Mouse (Mus musculus): Measurements from ENCODE around the gene Gzmm. TPM values are rescaled to one million over a fixed set of nuclear protein-coding genes. Genes with fewer than 3 reads are reported as not detected.
A peak's percentile ranks its signal among the peaks of the same experiment; 100 is the strongest.

Gzmm gene
- polyA plus RNA-seq, 1 experiment from 2014 or later: 0.45 TPM

GRCm38 (mm10) chr10:79682916-79683582, 5.8 kb upstream of the Gzmm start:
- no peak for ATAC-seq (ENCODE audit: insufficient number of reproducible peaks, low FRiP score, low TSS enrichment, low read depth)
- Histone ChIP-seq H3K27ac (replicated peaks; ENCODE audit: low read depth, low read length) (no peak overlapping the region; the same call in 1 of the 2 replicates), H3K9ac (ENCODE audit: low read length) (peak overlapping the region; percentile 79), H3K4me1 (ENCODE audit: control insufficient read depth, insufficient read depth, low read length) (peaks cover 12% of the 10 kb centered on the region), H3K4me3 (ENCODE audit: low read depth, low read length) (peak overlapping the region; percentile 81), H3K36me3 (ENCODE audit: control insufficient read depth, insufficient read depth, low read length) (peaks cover 22% of the 10 kb centered on the region), H3K4me2 (ENCODE audit: low read depth, severe bottlenecking) (peak overlapping the region; percentile 85), H3K9me3 (ENCODE audit: control insufficient read depth, low read length) (no peaks in the 10 kb centered on the region), H3K27me3 (ENCODE audit: control insufficient read depth, insufficient read depth, low read length) (no peaks in the 10 kb centered on the region)
- WGBS: 9% methylated on average over 10 of the region's 10 CpGs
- peak; percentile 78 for DNase-seq (ENCODE audit: low spot score)

- no peak overlapping the region for H3K27ac ChIP-seq (replicated peaks; ENCODE audit: low read depth, low read length)
- WGBS: 90% methylated on average over 6 of the region's 6 CpGs
- peak overlapping the region; percentile 79; the same call in 1 of the 2 replicates for H3K9ac ChIP-seq (ENCODE audit: low read length)
These were observed 4.8 kb upstream of the Gzmm start for GRCm38 (mm10) chr10:79683726-79684640.

GRCm38 (mm10) chr10:79684770-79685600, 3.8 kb upstream of the Gzmm start:
- 93% methylated on average over 25 of the region's 25 CpGs for WGBS
- H3K9me3 ChIP-seq (ENCODE audit: control insufficient read depth, low read length): no peaks in the 10 kb centered on the region
- DNase-seq (ENCODE audit: low spot score) (no peak), ATAC-seq (ENCODE audit: insufficient number of reproducible peaks, low FRiP score, low TSS enrichment, low read depth) (no peak)
- no peak overlapping the region for H3K27ac ChIP-seq (replicated peaks; ENCODE audit: low read depth, low read length)
- H3K4me2 ChIP-seq (ENCODE audit: low read depth, severe bottlenecking): no peak overlapping the region
- H3K27me3 ChIP-seq (ENCODE audit: control insufficient read depth, insufficient read depth, low read length): no peaks in the 10 kb centered on the region
- no peak overlapping the region for H3K4me3 ChIP-seq (ENCODE audit: low read depth, low read length)
- peaks cover 28% of the 10 kb centered on the region for H3K36me3 ChIP-seq (ENCODE audit: control insufficient read depth, insufficient read depth, low read length)
- H3K9ac ChIP-seq (ENCODE audit: low read length): no peak overlapping the region
- peaks cover 12% of the 10 kb centered on the region for H3K4me1 ChIP-seq (ENCODE audit: control insufficient read depth, insufficient read depth, low read length)

More at GRCm38 (mm10) chr10:79683726-79684640, 4.8 kb upstream of the Gzmm start:
- Histone ChIP-seq H3K36me3 (ENCODE audit: control insufficient read depth, insufficient read depth, low read length) (peaks cover 27% of the 10 kb centered on the region), H3K4me3 (ENCODE audit: low read depth, low read length) (no peak overlapping the region; the same call in 1 of the 2 replicates), H3K9me3 (ENCODE audit: control insufficient read depth, low read length) (no peaks in the 10 kb centered on the region), H3K4me2 (ENCODE audit: low read depth, severe bottlenecking) (peak overlapping the region; percentile 85), H3K27me3 (ENCODE audit: control insufficient read depth, insufficient read depth, low read length) (no peaks in the 10 kb centered on the region), H3K4me1 (ENCODE audit: control insufficient read depth, insufficient read depth, low read length) (peaks cover 12% of the 10 kb centered on the region)
- no peak for ATAC-seq (ENCODE audit: insufficient number of reproducible peaks, low FRiP score, low TSS enrichment, low read depth)
- DNase-seq (ENCODE audit: low spot score): no peak

- H3K9ac ChIP-seq (ENCODE audit: low read length): no peak overlapping the region
- DNase-seq (ENCODE audit: low spot score) (no peak), ATAC-seq (ENCODE audit: insufficient number of reproducible peaks, low FRiP score, low TSS enrichment, low read depth) (no peak)
- H3K27me3 ChIP-seq (ENCODE audit: control insufficient read depth, insufficient read depth, low read length): no peaks in the 10 kb centered on the region
- WGBS: 77% methylated on average over 2 of the region's 2 CpGs
- 0 out of 2 replicates have a peak overlapping the region, but pooled peaks have one; percentile 2 for H3K4me2 ChIP-seq (ENCODE audit: low read depth, severe bottlenecking)
- no peak overlapping the region for H3K4me3 ChIP-seq (ENCODE audit: low read depth, low read length)
- H3K9me3 ChIP-seq (ENCODE audit: control insufficient read depth, low read length): no peaks in the 10 kb centered on the region
- peaks cover 28% of the 10 kb centered on the region for H3K36me3 ChIP-seq (ENCODE audit: control insufficient read depth, insufficient read depth, low read length)
- no peak overlapping the region for H3K27ac ChIP-seq (replicated peaks; ENCODE audit: low read depth, low read length)
- H3K4me1 ChIP-seq (ENCODE audit: control insufficient read depth, insufficient read depth, low read length): peaks cover 7% of the 10 kb centered on the region
These were observed 2.6 kb upstream of the Gzmm start for GRCm38 (mm10) chr10:79686219-79686618.

- ATAC-seq (ENCODE audit: insufficient number of reproducible peaks, low FRiP score, low TSS enrichment, low read depth) (no peak), DNase-seq (ENCODE audit: low spot score) (no peak)
- Histone ChIP-seq H3K4me1 (ENCODE audit: control insufficient read depth, insufficient read depth, low read length) (peaks cover 7% of the 10 kb centered on the region), H3K9ac (ENCODE audit: low read length) (no peak overlapping the region), H3K27ac (replicated peaks; ENCODE audit: low read depth, low read length) (no peak overlapping the region), H3K27me3 (ENCODE audit: control insufficient read depth, insufficient read depth, low read length) (no peaks in the 10 kb centered on the region), H3K4me2 (ENCODE audit: low read depth, severe bottlenecking) (no peak overlapping the region), H3K36me3 (ENCODE audit: control insufficient read depth, insufficient read depth, low read length) (peaks cover 28% of the 10 kb centered on the region), H3K4me3 (ENCODE audit: low read depth, low read length) (no peak overlapping the region), H3K9me3 (ENCODE audit: control insufficient read depth, low read length) (no peaks in the 10 kb centered on the region)
- 100% methylated on average over 1 of the region's 1 CpGs for WGBS
These were observed 2.1 kb upstream of the Gzmm start for GRCm38 (mm10) chr10:79686691-79687090.

GRCm38 (mm10) chr10:79687513-79687912, 1.3 kb upstream of the Gzmm start:
- no peaks in the 10 kb centered on the region for H3K27me3 ChIP-seq (ENCODE audit: control insufficient read depth, insufficient read depth, low read length)
- H3K27ac ChIP-seq (replicated peaks; ENCODE audit: low read depth, low read length): no peak overlapping the region
- H3K4me1 ChIP-seq (ENCODE audit: control insufficient read depth, insufficient read depth, low read length): peaks cover 7% of the 10 kb centered on the region
- ATAC-seq (ENCODE audit: insufficient number of reproducible peaks, low FRiP score, low TSS enrichment, low read depth): no peak
- WGBS: 97% methylated on average over 6 of the region's 6 CpGs
- H3K9me3 ChIP-seq (ENCODE audit: control insufficient read depth, low read length): no peaks in the 10 kb centered on the region
- H3K4me3 ChIP-seq (ENCODE audit: low read depth, low read length): no peak overlapping the region
- peaks cover 28% of the 10 kb centered on the region for H3K36me3 ChIP-seq (ENCODE audit: control insufficient read depth, insufficient read depth, low read length)
- H3K9ac ChIP-seq (ENCODE audit: low read length): no peak overlapping the region
- DNase-seq (ENCODE audit: low spot score): no peak
- H3K4me2 ChIP-seq (ENCODE audit: low read depth, severe bottlenecking): no peak overlapping the region

GRCm38 (mm10) chr10:79689178-79689577, 358 bp downstream of the Gzmm start:
- H3K9me3 ChIP-seq (ENCODE audit: control insufficient read depth, low read length): no peaks in the 10 kb centered on the region
- H3K27ac ChIP-seq (replicated peaks; ENCODE audit: low read depth, low read length): no peak overlapping the region
- H3K4me1 ChIP-seq (ENCODE audit: control insufficient read depth, insufficient read depth, low read length): no peaks in the 10 kb centered on the region
- H3K27me3 ChIP-seq (ENCODE audit: control insufficient read depth, insufficient read depth, low read length): no peaks in the 10 kb centered on the region
- ATAC-seq (ENCODE audit: insufficient number of reproducible peaks, low FRiP score, low TSS enrichment, low read depth) (no peak), DNase-seq (ENCODE audit: low spot score) (no peak)
- H3K36me3 ChIP-seq (ENCODE audit: control insufficient read depth, insufficient read depth, low read length): peaks cover 26% of the 10 kb centered on the region
- H3K4me2 ChIP-seq (ENCODE audit: low read depth, severe bottlenecking): no peak overlapping the region
- no peak overlapping the region for H3K9ac ChIP-seq (ENCODE audit: low read length)
- H3K4me3 ChIP-seq (ENCODE audit: low read depth, low read length): no peak overlapping the region
- 91% methylated on average over 3 of the region's 3 CpGs for WGBS

All from limb, embryonic 11.5 days (tissue).